Mouse (Mus musculus) liver, embryonic 14 days (tissue): Measurements from ENCODE around the gene Anln. TPM values are rescaled to one million over a fixed set of nuclear protein-coding genes. Genes with fewer than 3 reads are reported as not detected.

ENCODE experiments used
- polyA plus RNA-seq: library from polyadenylated mRNA; depleted of rRNA; stranded (reverse); fragments of >200 nt; gene quantifications from 2 replicates; pipeline ENCODE4 v1.2.3, GENCODE M21; 2012; rRNA removed

Anln gene
- polyA plus RNA-seq: 20.1 and 23.2 TPM in 2 replicates

DNA sequence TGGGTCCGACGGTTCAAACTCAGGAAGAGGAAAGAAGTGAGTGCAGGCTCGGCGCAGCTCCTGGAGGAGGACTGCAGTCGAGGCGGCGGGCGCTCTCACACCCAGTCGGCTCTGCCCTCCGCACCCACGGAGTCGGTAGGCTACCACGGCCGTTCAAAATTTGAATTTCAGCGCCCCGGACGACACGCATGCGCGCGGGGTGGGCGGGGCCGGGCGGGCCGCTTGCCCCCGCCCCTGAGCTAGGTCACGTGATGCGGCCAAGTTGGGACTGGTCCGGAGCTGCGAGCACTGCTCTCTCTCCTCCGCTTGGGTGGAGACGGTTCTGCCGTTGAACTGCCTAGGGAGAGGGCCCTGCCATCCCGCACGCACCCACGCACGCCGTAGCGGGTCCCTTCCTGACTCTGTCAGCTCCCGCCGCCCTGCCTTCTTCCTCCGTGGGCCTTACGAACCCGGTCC is at the start of gene Anln:
Anln (minus strand) TSS at position 168 of the 456 bp plus-strand sequence.

DNA sequence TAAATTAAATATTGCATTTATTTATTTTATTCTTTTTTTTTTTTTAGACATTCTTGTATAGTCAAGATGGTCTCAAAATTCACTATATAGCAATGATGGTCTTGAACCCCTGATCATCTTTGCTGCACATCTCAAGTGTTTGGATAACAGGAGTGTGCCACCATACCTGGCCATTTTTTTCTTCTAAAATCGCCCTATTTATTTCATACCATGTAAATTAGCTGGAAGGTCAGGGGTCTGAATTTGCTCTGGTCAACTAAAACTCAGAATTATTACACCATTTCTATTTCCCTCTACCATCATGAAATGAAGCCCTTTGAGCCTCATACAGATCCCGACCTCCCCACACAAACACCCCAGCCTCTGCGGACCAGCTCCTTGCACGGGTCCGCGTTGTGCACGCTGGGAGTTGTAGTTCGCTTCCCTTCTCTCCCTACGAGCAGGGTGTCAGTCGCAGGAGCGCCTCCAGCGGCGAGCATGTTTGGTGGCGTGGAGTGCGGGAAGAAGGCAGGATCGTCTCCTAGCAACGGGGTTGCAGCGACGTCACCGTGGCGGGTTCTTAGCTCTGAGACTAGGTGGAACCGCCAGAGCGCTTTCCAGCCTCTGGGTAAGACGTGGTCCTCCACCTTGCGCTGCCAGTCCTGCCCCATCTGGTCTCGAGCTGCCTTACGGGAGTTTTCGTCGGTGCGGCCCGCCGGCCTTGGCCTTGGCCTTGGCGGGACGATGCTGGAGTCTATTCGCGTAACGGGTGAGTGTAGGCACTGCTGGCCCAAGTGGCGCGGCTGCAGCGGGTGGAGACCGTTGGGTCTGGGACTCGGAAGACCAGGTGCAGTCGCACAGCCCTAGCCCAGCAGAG is 22.2 kb upstream of the Anln start, which contains the start of gene 9530077C05Rik:
9530077C05Rik (plus strand) TSS at position 512 of the 856 bp plus-strand sequence.

DNA sequence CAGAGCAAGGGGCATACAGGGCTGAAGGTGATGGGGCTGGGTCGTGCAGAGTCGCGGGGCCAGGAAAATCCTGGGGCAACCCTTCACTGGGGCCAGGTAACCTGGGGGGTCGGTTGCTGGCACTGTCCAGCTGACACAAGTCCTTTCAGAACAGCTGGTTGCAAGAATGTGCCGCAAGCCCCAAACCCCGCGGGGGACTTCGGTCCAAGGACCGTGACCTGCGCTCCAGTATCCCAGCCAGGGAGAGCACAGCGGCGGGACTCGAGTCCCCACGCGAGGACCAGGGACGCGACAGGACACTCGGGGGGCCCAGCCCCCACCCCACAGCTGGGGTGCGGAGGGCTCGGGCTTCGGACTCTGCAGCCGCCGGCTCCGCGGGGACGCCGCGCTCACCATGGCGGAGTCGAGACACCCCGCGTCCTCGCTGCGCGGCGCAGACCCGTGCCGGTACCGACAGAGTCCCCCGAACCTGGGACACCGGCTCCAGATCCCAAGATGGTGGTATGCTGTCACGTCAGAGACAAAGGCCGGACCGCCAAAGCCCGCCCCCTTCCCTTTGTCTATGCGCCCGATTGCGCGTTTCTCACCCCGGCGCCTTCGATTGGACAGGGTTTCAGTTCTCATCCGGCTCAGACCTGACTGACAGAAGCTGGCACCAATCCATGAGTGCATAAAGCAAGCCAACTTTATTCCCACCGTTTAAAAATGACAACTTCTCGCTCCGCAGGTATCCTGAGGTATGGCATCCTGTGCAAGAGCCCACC is 81.7 kb downstream of the Anln start, which contains the start of gene Zfp810:
Zfp810 (minus strand) TSS at position 493 of the 764 bp plus-strand sequence.

Other genes with a start within 250 kb of the Anln start
- gene Pigyl, start 232.3 kb downstream of the Anln start, polyA plus RNA-seq: 29.2 and 32.3 TPM in 2 replicates
- 0.02 and 0.05 TPM in 2 replicates for gene Zfp872, start 201.1 kb downstream of the Anln start, polyA plus RNA-seq
- gene Zfp809, start 163.5 kb downstream of the Anln start, polyA plus RNA-seq: 5.2 and 5.7 TPM in 2 replicates
- 0.76 and 0.81 TPM in 2 replicates for gene Zfp599, start 129.3 kb downstream of the Anln start, polyA plus RNA-seq
- gene Zfp810, start 81.5 kb downstream of the Anln start, polyA plus RNA-seq: 1.9 and 2.4 TPM in 2 replicates
- 0.98 and 1.1 TPM in 2 replicates for gene 9530077C05Rik, start 22.3 kb upstream of the Anln start, polyA plus RNA-seq
- not detected in 2 replicates for gene Gm17545, start 65.1 kb upstream of the Anln start, polyA plus RNA-seq
- 34.7 and 35.3 TPM in 2 replicates for gene Rp9, start 80.6 kb upstream of the Anln start, polyA plus RNA-seq
- 2.5 and 2.7 TPM in 2 replicates for gene Bbs9, start 86.5 kb upstream of the Anln start, polyA plus RNA-seq